Mouse (Mus musculus) naive thymus-derived CD4-positive, alpha-beta T cell, adult 5 months (primary cell): ENCODE measurements around the gene Mrpl35. TPM values are rescaled to one million over a fixed set of nuclear protein-coding genes. Genes with fewer than 3 reads are reported as not detected.

ENCODE experiments used
- polyA plus RNA-seq: library from polyadenylated mRNA; unstranded; fragments of 100-300 nt; shearing (Covaris generic); gene quantifications from one replicate; pipeline ENCODE4 v1.2.1, GENCODE M21; 2017

The Mrpl35 gene
- polyA plus RNA-seq = 38.7 TPM

DNA sequence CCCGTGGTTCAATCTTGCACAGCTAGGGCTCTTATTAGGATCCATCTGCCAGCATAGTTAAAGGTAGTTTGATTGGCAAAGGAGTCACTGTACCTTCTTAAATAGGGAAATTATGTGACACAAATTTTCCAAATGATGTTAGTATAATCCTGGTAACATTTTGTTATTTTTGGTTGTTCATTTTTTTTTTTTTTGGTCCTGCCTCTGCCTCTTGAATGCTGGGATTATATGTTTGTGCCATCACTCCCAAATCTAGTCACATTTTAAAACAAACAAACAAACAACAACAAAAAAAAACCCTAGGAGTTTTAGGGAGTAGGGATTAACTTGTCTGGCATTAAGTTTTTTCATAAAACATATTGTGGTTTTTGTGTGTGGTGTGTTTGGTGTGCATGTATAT, at the start of gene Mrpl35:
Gene Mrpl35 (minus strand): TSS at position 101 of the 400 bp plus-strand sequence.

DNA sequence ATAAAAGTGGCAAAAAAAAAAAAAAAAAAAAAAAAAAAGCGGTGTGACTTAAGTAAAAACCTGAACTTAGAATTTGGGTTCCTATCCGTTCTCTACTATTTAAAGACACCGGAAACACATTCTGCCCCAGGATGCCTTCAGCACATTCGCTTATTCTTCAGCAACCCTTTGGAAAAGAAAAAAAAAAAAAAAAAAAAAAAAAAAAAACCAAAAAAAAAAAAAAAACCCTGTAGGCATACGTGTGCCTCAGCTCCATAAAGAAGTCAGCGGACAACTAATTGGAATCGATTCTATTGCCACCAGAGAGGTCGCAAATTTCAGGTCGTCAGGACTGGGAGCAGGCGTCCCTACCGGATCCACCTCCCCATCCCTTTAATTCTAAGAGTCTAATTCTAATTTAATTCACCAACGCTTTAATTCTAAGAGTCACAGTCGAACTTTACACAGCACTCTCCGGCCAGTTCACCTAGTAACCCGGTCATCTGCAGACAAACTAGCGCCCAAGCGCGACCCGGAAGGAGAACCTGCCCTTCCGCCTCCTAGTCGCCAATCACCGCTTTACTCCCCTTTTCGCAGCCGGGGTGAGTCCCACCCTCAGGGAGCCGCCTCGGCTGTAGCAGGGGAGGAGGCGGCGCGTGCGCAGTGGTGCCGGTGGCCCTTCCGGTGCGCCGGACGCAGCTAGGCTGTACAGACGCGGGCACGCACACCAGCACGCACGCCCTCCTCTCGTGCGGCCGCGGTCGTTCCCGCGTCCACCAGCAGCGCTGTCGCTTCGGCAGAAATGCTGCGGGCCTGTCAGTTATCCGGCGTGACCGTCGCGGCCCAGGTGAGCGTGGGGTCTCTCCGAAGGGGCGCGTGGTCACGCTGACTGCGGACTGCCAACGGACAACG, 4.2 kb upstream of the Mrpl35 start, which contains the start of gene Immt:
Gene Immt (plus strand): TSS at position 642 of the 891 bp plus-strand sequence.

Other genes with a start within 250 kb of the Mrpl35 start
- gene Kdm3a, start 194.0 kb downstream of the Mrpl35 start, polyA plus RNA-seq = 181 TPM
- 0.11 TPM for gene Reep1, start 119.4 kb downstream of the Mrpl35 start, polyA plus RNA-seq
- 106 TPM for gene Immt, start 4.4 kb upstream of the Mrpl35 start, polyA plus RNA-seq
- gene Ptcd3, start 81.8 kb upstream of the Mrpl35 start, polyA plus RNA-seq = 68.4 TPM
- 72.0 TPM for gene Polr1a, start 82.1 kb upstream of the Mrpl35 start, polyA plus RNA-seq